Mouse (Mus musculus): ENCODE data around the gene Tm6sf1.
"Not testable (repeated sequence)": the region's sequence is repeated elsewhere in the genome, so short reads cannot be mapped to it uniquely, and the experiment has no call there.

The Tm6sf1 gene

GRCm38 (mm10) chr7:81858968-81859721 is at the start of gene Tm6sf1:
Gene Tm6sf1 (plus strand): TSS chr7:81859001.
- DNase-seq (ENCODE audit: low spot score), result no peak

- DNase-seq (ENCODE audit: low spot score), result no peak
Observed at GRCm38 (mm10) chr7:81824906-81825305, 33.9 kb upstream of the Tm6sf1 start.

- DNase-seq (ENCODE audit: low spot score), result no peak
Observed at GRCm38 (mm10) chr7:81825381-81825780, 33.4 kb upstream of the Tm6sf1 start.

- no peak for DNase-seq (ENCODE audit: low spot score)
Observed at GRCm38 (mm10) chr7:81827806-81828667, 30.8 kb upstream of the Tm6sf1 start.

GRCm38 (mm10) chr7:81828681-81829378 is 30.0 kb upstream of the Tm6sf1 start:
- no peak for DNase-seq (ENCODE audit: low spot score)

GRCm38 (mm10) chr7:81829379-81829894 is 29.4 kb upstream of the Tm6sf1 start, which contains the start of gene Btbd1:
Gene Btbd1 (minus strand): TSS chr7:81829431.
- no peak for DNase-seq (ENCODE audit: low spot score)

- no peak for DNase-seq (ENCODE audit: low spot score)
Observed at GRCm38 (mm10) chr7:81834847-81835246, 24.0 kb upstream of the Tm6sf1 start.

GRCm38 (mm10) chr7:81835430-81835829 is 23.4 kb upstream of the Tm6sf1 start:
- no peak for DNase-seq (ENCODE audit: low spot score)

- DNase-seq (ENCODE audit: low spot score), result not testable (repeated sequence)
Observed at GRCm38 (mm10) chr7:81837771-81838170, 21.0 kb upstream of the Tm6sf1 start.

- DNase-seq (ENCODE audit: low spot score), result no peak
Observed at GRCm38 (mm10) chr7:81839746-81840145, 19.1 kb upstream of the Tm6sf1 start.

- DNase-seq (ENCODE audit: low spot score), result no peak
Observed at GRCm38 (mm10) chr7:81840661-81841181, 18.1 kb upstream of the Tm6sf1 start.

GRCm38 (mm10) chr7:81841439-81841838 is 17.4 kb upstream of the Tm6sf1 start:
- no peak for DNase-seq (ENCODE audit: low spot score)

- DNase-seq (ENCODE audit: low spot score), result no peak
Observed at GRCm38 (mm10) chr7:81842141-81842540, 16.7 kb upstream of the Tm6sf1 start.

GRCm38 (mm10) chr7:81842998-81843397 is 15.8 kb upstream of the Tm6sf1 start:
- no peak for DNase-seq (ENCODE audit: low spot score)

GRCm38 (mm10) chr7:81843903-81844302 is 14.9 kb upstream of the Tm6sf1 start:
- DNase-seq (ENCODE audit: low spot score), result no peak

GRCm38 (mm10) chr7:81844801-81845200 is 14.0 kb upstream of the Tm6sf1 start:
- no peak for DNase-seq (ENCODE audit: low spot score)

- DNase-seq (ENCODE audit: low spot score), result no peak
Observed at GRCm38 (mm10) chr7:81845313-81845712, 13.5 kb upstream of the Tm6sf1 start.

- DNase-seq (ENCODE audit: low spot score), result no peak
Observed at GRCm38 (mm10) chr7:81846008-81846407, 12.8 kb upstream of the Tm6sf1 start.

- no peak for DNase-seq (ENCODE audit: low spot score)
Observed at GRCm38 (mm10) chr7:81847010-81847409, 11.8 kb upstream of the Tm6sf1 start.

- no peak for DNase-seq (ENCODE audit: low spot score)
Observed at GRCm38 (mm10) chr7:81847777-81848176, 11.0 kb upstream of the Tm6sf1 start.

- no peak for DNase-seq (ENCODE audit: low spot score)
Observed at GRCm38 (mm10) chr7:81849214-81849613, 9.6 kb upstream of the Tm6sf1 start.

GRCm38 (mm10) chr7:81849633-81850032 is 9.2 kb upstream of the Tm6sf1 start:
- no peak for DNase-seq (ENCODE audit: low spot score)
